Mouse (Mus musculus): ENCODE measurements at regions not wholly inside any gene's neighbourhood (a gene's known extent, or its start where the extent isn't known, plus 50 kb on each side); places are given as distances from the start of the nearest gene placed in this dataset.

DNA sequence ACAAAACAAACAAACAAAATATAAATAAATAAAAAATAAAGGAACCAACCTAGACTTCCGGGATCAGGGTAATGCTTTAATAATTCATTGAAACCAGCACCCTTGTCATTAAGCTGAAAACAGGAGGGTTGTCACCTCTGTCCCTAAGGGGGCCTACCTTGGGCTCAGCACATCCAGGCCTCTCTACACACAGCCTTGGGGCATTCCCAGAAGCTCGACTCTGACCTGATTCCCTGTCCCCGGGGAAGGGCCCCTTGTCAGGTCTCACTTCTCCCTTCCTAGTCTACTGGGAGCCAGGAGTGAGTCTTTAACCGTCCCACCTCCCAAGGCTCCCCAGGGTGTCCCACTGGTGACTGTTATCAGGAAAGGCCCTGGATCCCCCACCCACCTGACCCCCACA lies 95.2 kb upstream of the Fyn start:
- TF ChIP-seq CTCF (IDR thresholded peaks at IDR 0.05) (no peak), EP300 (IDR thresholded peaks at IDR 0.05) (no peak)

All from lung, postnatal 0 days (tissue).